Mouse (Mus musculus) kidney, postnatal 10 days (tissue): ENCODE results near the gene Impdh2.

Experiments used
- DNase-seq: peaks from one replicate; pipeline ENCODE4 v3.0.0; 2021; ENCODE audit warnings: mixed read lengths

The Impdh2 gene

GRCm38 (mm10) chr9:108611488-108611887 lies 51.4 kb downstream of the Impdh2 start:
- no peak for DNase-seq
